Mouse (Mus musculus) myocyte (in vitro differentiated cells): Measurements from ENCODE around the gene Sclt1.

Source experiments
- E2F4 ChIP-seq: IDR thresholded peaks from one replicate; pipeline ENCODE4 v1.6.1; 2011; ENCODE audit warnings: mild to moderate bottlenecking, control low read depth, moderate library complexity; ENCODE audit not compliant: insufficient read depth
- POLR2A ChIP-seq: IDR thresholded peaks from one replicate; pipeline ENCODE4 v1.6.1; 2011; ENCODE audit warnings: low read depth, mild to moderate bottlenecking, control low read depth, moderate library complexity; ENCODE audit not compliant: insufficient read length
- SRF ChIP-seq: IDR thresholded peaks from one replicate; pipeline ENCODE4 v1.6.1; 2011; ENCODE audit warnings: low read depth; ENCODE audit not compliant: control insufficient read depth, insufficient read length
- TCF3 ChIP-seq: IDR thresholded peaks from one replicate; pipeline ENCODE4 v1.6.1; 2011; ENCODE audit warnings: low read depth, control low read depth; ENCODE audit not compliant: insufficient read length
- USF1 ChIP-seq: IDR thresholded peaks from one replicate; pipeline ENCODE4 v1.6.1; 2011; ENCODE audit warnings: low read depth, mild to moderate bottlenecking, control low read depth, moderate library complexity

DNA sequence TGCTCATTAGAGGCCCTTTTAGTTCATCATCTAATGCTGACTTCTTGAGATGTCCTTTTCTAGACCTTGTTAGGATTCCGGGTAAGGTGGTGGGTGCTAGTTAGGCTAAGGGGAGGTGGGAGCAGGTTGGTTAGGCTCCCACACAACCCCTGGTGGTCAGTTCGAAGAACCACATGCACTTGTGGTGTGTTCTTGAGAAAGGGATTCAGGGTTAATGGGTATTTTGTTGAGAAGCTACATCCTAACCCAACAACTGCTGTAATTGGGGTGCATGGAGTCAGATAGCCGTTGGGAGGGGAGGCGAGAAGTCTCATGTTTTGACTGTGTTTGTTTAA is 136.0 kb downstream of the Sclt1 start:
- no peak for TF ChIP-seq POLR2A
- TF ChIP-seq TCF3: no peak
- TF ChIP-seq E2F4: no peak
- TF ChIP-seq USF1: no peak
- no peak for TF ChIP-seq SRF
